Mouse (Mus musculus): ENCODE results near the gene Lxn. TPM values are rescaled to one million over a fixed set of nuclear protein-coding genes. Genes with fewer than 3 reads are reported as not detected.
A peak's percentile ranks its signal among the peaks of the same experiment; 100 is the strongest.

Lxn gene
- polyA plus RNA-seq, 1 experiment: 7.7 TPM

DNA sequence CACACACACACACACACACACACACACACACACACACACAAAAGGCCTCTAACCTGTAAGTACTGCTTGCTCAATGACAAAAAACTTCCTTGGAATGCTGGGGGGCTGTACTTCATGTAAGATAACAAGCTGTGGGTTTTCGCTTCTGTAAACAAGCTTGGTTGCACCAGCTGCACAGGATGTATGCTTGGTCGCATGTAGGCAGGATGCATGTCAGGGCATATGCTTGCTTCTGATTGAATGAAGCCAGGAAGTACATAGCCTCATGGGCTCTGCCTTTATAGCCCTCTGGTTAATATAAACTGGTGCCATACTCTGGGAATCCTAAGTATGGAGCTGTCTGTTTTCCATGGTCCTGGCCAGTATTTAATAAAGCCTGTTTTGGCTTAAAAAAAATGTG lies 34.3 kb upstream of the Lxn start:
- no peak for TF ChIP-seq CTCF (IDR thresholded peaks at IDR 0.05; ENCODE audit: control insufficient read depth, insufficient read depth, low read length)
- TF ChIP-seq POLR2A (IDR thresholded peaks at IDR 0.05; ENCODE audit: borderline replicate concordance, control insufficient read depth, low read depth, low read length): no peak
- Histone ChIP-seq H3K4me3 (replicated peaks; ENCODE audit: control insufficient read depth, low read depth, low read length) (no peak overlapping the region), H3K27ac (ENCODE audit: control insufficient read depth, insufficient read depth, low read depth, low read length, poor library complexity) (no peak overlapping the region), H3K4me1 (ENCODE audit: control insufficient read depth, insufficient read depth, low read length) (no peaks in the 10 kb centered on the region; the same call in 1 of the 2 replicates)
- WGBS: 59% methylated on average over 2 of the region's 2 CpGs

DNA sequence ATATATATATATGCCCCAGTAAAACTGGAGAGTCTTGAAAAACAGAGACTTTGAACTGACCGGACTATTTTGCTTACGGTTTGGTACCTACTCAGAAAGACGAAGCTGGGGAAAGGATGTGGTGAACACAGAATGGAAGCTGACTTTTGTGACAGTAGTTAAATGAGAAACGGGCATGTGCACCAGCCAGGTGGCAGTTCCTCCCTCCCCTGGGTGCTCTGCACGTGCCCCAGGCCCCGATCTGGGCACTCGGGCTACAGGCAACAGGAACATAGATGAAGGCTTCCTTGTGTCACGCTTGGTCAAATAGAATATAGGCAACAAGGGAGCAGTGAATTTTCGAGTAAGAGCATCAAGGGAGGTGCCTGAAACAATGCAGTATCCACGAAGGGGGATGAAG lies 32.6 kb upstream of the Lxn start:
- no peak for TF ChIP-seq POLR2A (IDR thresholded peaks at IDR 0.05; ENCODE audit: borderline replicate concordance, control insufficient read depth, low read depth, low read length)
- no peak for TF ChIP-seq CTCF (IDR thresholded peaks at IDR 0.05; ENCODE audit: control insufficient read depth, insufficient read depth, low read length)
- H3K27ac ChIP-seq (ENCODE audit: control insufficient read depth, insufficient read depth, low read depth, low read length, poor library complexity): peak overlapping the region; percentile 46; the same call in 1 of the 2 replicates
- H3K4me3 ChIP-seq (replicated peaks; ENCODE audit: control insufficient read depth, low read depth, low read length): no peak overlapping the region
- 62% methylated on average over 10 of the region's 10 CpGs for WGBS
- no peaks in the 10 kb centered on the region; the same call in 1 of the 2 replicates for H3K4me1 ChIP-seq (ENCODE audit: control insufficient read depth, insufficient read depth, low read length)

DNA sequence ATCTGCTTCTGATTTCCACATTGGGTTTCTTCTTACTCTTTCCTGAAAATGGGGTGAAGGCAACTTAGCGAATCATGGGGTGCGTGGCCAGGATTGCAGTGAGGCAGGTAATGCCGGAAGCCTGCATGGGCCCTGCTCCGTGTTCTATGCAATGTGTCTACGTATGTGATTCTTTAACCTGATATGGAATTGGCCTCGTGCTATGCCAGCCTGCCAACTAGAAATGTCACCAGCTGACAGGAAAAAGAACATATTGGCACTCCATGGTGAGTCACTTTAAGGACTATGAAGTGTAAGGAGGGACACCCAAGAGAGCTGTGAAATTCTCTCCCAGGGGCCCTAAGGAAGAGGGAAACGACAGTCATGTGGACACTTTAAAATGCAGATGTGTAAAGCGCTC lies 29.4 kb upstream of the Lxn start:
- no peak for TF ChIP-seq CTCF (IDR thresholded peaks at IDR 0.05; ENCODE audit: control insufficient read depth, insufficient read depth, low read length)
- TF ChIP-seq POLR2A (IDR thresholded peaks at IDR 0.05; ENCODE audit: borderline replicate concordance, control insufficient read depth, low read depth, low read length): no peak
- WGBS: 78% methylated on average over 8 of the region's 8 CpGs
- Histone ChIP-seq H3K4me1 (ENCODE audit: control insufficient read depth, insufficient read depth, low read length) (no peaks in the 10 kb centered on the region; the same call in 1 of the 2 replicates), H3K27ac (ENCODE audit: control insufficient read depth, insufficient read depth, low read depth, low read length, poor library complexity) (no peak overlapping the region), H3K4me3 (replicated peaks; ENCODE audit: control insufficient read depth, low read depth, low read length) (no peak overlapping the region)

DNA sequence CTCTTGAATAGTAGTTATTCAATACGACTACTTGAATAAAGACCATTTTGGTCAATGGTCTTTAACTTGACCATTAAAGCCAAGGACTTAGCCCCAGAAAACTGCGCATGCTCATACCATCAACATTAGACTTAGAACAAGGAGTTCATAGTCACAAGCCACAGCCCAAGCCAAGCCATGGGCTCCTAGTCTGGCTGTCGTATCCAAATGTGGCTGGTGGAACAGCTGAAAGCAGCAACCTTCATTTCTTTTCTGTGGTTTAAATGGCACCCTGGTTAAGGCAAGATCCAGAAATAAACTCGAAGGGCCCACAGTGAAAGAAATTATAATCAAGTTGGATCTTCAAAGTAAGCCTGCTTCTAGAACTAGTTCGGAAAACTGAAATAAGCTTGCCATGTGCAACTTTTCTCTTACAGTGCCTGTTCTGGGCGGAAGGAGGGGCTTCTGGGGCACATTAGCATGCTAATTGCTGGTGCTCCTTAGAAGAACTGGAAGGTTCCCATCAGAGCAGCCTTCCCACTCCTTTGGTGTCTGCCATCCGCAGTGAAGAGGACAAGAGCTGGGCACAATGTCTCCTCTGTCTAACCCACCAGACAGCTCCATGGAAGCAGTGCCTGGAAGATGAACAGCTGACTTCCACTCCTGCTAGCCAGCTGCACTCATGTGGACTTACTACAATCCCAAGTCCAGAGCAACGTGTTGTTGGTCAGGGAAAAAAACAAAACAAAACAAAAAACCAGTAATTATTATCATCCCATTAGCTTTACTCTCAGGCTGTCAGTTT lies 28.6 kb upstream of the Lxn start:
- H3K4me1 ChIP-seq (ENCODE audit: control insufficient read depth, insufficient read depth, low read length): no peaks in the 10 kb centered on the region; the same call in 1 of the 2 replicates
- 77% methylated on average over 8 of the region's 8 CpGs for WGBS
- H3K27ac ChIP-seq (ENCODE audit: control insufficient read depth, insufficient read depth, low read depth, low read length, poor library complexity): no peak overlapping the region
- H3K4me3 ChIP-seq (replicated peaks; ENCODE audit: control insufficient read depth, low read depth, low read length): no peak overlapping the region
- TF ChIP-seq CTCF (IDR thresholded peaks at IDR 0.05; ENCODE audit: control insufficient read depth, insufficient read depth, low read length): no peak
- no peak for TF ChIP-seq POLR2A (IDR thresholded peaks at IDR 0.05; ENCODE audit: borderline replicate concordance, control insufficient read depth, low read depth, low read length)

DNA sequence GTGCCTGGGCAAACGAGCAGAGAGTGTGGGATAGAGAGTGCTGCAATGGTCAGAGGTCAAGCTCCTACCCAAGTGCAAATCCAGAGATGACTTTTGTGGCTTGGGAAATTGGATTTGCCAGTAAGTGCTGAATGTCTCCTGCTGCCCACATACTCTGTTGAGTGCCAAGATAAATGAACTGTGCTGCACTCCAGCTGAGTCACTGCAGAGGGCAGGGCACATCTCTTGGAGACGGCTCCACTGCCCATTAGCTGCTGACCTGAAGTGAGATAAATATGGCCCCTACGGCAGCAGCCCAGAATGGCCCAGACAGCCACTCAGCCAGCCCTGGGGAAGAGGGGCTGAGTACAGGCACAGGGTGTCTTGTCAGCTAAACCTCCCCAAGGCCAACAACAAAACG lies 26.4 kb upstream of the Lxn start:
- TF ChIP-seq CTCF (IDR thresholded peaks at IDR 0.05; ENCODE audit: control insufficient read depth, insufficient read depth, low read length) (no peak), POLR2A (IDR thresholded peaks at IDR 0.05; ENCODE audit: borderline replicate concordance, control insufficient read depth, low read depth, low read length) (no peak)
- H3K27ac ChIP-seq (ENCODE audit: control insufficient read depth, insufficient read depth, low read depth, low read length, poor library complexity): no peak overlapping the region
- 62% methylated on average over 4 of the region's 4 CpGs for WGBS
- H3K4me1 ChIP-seq (ENCODE audit: control insufficient read depth, insufficient read depth, low read length): no peaks in the 10 kb centered on the region; the same call in 1 of the 2 replicates
- H3K4me3 ChIP-seq (replicated peaks; ENCODE audit: control insufficient read depth, low read depth, low read length): no peak overlapping the region

DNA sequence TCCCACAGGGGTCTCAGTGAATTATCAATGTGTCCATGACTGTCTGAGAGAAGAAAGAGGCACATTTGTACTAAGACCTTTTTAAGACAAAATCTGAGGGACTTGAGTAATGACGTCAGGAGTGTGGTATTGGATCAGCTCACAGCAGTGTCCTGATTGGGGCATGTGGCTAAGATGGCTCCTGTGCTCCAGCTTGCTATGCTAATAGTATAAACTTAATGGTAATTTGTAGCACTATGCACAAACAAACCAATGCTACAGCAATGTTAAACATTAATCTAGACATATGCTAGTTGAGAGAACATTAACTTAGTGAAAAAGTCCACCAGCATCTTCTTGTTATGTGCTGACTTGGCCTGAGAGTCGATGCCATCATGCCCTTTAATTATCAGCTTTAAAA lies 21.5 kb upstream of the Lxn start:
- TF ChIP-seq CTCF (IDR thresholded peaks at IDR 0.05; ENCODE audit: control insufficient read depth, insufficient read depth, low read length): no peak
- TF ChIP-seq POLR2A (IDR thresholded peaks at IDR 0.05; ENCODE audit: borderline replicate concordance, control insufficient read depth, low read depth, low read length): no peak
- no peak overlapping the region for H3K27ac ChIP-seq (ENCODE audit: control insufficient read depth, insufficient read depth, low read depth, low read length, poor library complexity)
- H3K4me1 ChIP-seq (ENCODE audit: control insufficient read depth, insufficient read depth, low read length): no peaks in the 10 kb centered on the region
- H3K4me3 ChIP-seq (replicated peaks; ENCODE audit: control insufficient read depth, low read depth, low read length): no peak overlapping the region
- 78% methylated on average over 2 of the region's 2 CpGs for WGBS

DNA sequence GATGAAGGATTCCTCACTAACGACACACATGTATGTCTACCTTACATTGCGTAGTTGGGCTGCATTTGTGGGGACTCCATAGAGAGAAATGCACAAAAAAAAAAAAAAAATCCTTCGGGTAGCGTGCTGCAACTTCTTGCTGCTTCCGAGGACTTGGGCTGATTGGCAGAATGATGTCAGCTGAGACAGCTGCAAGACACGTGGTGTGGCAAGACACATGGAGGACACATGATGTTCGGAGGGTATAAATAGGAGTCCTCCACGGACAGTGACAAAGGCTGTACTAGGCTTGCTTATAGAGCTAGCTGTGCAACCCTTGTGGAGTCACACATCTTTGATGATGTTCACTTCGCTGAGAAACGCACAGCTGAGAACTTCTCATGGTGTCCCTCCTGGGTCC lies 18.7 kb upstream of the Lxn start:
- Histone ChIP-seq H3K27ac (ENCODE audit: control insufficient read depth, insufficient read depth, low read depth, low read length, poor library complexity) (no peak overlapping the region), H3K4me3 (replicated peaks; ENCODE audit: control insufficient read depth, low read depth, low read length) (no peak overlapping the region), H3K4me1 (ENCODE audit: control insufficient read depth, insufficient read depth, low read length) (no peaks in the 10 kb centered on the region)
- TF ChIP-seq CTCF (IDR thresholded peaks at IDR 0.05; ENCODE audit: control insufficient read depth, insufficient read depth, low read length) (no peak), POLR2A (IDR thresholded peaks at IDR 0.05; ENCODE audit: borderline replicate concordance, control insufficient read depth, low read depth, low read length) (no peak)
- WGBS: 86% methylated on average over 10 of the region's 10 CpGs

DNA sequence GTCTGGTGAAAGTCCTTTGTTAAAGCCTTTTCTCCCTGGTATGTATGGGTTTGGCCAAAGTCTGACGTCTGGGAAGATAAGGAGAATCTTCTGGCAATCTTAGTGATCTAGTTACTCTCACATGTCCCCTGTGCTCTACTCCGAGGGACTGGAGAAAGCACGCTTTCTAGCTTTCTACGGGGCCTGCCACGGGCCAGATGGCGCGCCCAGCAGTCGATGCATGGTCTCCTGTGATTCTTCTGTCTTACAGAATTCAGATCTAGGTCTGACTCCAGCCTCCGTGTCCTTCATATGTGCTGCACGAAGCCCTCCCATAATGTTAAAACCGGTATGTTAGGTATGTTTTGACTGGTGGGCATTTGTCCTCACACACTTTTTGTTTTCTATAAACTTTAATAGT lies 16.1 kb upstream of the Lxn start:
- WGBS: 91% methylated on average over 11 of the region's 11 CpGs
- H3K4me1 ChIP-seq (ENCODE audit: control insufficient read depth, insufficient read depth, low read length): no peaks in the 10 kb centered on the region
- no peak overlapping the region for H3K27ac ChIP-seq (ENCODE audit: control insufficient read depth, insufficient read depth, low read depth, low read length, poor library complexity)
- TF ChIP-seq CTCF (IDR thresholded peaks at IDR 0.05; ENCODE audit: control insufficient read depth, insufficient read depth, low read length): no peak
- TF ChIP-seq POLR2A (IDR thresholded peaks at IDR 0.05; ENCODE audit: borderline replicate concordance, control insufficient read depth, low read depth, low read length): no peak
- H3K4me3 ChIP-seq (replicated peaks; ENCODE audit: control insufficient read depth, low read depth, low read length): no peak overlapping the region

Data from bone marrow, adult 2 months (tissue).